Mouse (Mus musculus) left cerebral cortex, postnatal 4 days (tissue): ENCODE results near the gene Steap4. TPM values are rescaled to one million over a fixed set of nuclear protein-coding genes. Genes with fewer than 3 reads are reported as not detected.
"Not testable (repeated sequence)": the region's sequence is repeated elsewhere in the genome, so short reads cannot be mapped to it uniquely, and the experiment has no call there.

Source experiments
- DNase-seq: peaks from one replicate; pipeline ENCODE4 v3.0.0-alpha.2; 2022
- intact Hi-C: fragments of 180-260 bp; cut with DNase I; formaldehyde crosslinking; loops from one replicate; pipeline ENCODE4 v1.15.1; 2025
- total RNA-seq, 2 experiments: library from RNA; stranded (reverse); gene quantifications; 2 replicates each; pipeline ENCODE4 v1.2.3; 2021

Gene Steap4
- total RNA-seq, 2 experiments from 2014 or later: 0.22 to 0.24 TPM

DNA sequence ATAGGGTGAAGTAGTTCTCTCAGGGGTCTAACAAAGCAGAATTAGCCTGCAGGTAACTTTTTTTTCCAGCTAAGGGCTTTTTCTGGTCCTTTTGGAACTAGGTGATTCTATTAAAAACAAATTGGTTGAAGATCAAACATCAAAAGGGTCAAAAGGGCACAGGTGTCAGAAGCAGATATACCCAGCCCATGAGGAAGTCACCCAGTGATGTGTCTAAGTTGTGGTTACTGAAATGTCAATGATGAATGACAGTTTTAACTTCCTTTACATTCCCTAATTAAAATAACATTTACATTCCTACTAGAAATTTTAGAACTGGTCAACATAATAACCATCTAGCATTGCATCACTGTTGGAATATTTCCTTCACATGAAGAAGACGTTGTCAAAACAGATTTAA lies 27.7 kb downstream of the Steap4 start:
- intact Hi-C loops: no loop called here
- DNase-seq: no peak

DNA sequence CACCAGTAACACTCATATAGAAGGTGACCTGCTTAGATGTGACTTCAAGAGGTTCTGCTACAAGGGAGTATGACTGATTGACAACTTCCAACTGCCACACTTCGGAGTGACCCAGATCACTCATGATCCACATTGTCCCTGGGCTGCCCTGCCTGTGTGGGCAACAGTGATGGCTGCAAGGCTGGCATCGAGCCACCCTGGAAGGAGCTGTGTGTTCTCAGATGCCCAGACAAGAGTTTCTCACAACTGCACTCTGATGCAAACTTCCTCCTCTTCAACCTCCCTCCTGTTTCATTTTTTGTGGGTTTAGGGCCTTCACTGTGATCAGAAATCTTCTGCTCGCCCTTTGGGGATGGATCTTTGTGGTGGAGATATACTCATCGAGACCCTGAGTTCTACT lies 28.2 kb downstream of the Steap4 start:
- no peak for DNase-seq
- intact Hi-C loops: no loop called here

DNA sequence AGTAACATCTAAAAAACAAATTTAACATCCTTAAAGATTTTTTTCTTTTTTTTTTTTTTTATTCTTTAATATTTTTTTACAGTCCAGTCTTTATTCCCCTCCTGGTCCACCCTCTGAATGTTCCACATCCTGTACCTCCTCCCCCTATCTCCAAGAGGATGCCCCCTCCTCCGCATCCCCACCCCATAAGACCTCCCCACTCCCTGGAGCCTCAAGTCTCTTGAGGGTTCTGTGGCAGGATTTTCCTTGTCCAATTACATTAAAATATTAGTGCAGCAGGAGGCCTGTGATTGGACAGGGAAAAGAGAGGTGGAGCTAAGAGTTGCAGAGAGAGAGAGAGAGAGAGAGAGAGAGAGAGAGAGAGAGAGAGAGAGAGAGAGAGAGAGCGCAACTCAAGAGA lies 31.4 kb downstream of the Steap4 start:
- DNase-seq, intact Hi-C loops: not testable (repeated sequence)

DNA sequence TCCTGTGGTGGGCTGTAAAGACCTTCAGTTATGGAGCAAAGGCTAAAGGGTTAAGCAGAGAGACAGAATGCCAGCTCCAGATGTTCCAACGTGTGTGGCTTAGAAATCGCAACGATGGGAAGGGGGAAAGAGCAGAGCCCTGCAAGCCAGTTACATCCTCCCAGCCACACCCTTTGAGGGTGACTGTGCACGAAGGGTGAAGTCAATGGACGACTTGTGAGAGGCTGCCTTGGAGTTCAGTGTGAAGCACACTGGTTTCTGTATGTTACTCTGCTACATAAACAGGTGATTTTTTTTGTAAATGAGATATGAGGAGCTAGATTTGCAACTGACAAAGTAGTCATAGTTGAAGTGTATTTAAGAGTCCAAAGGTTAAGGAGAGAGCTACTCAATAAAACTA lies 33.5 kb downstream of the Steap4 start:
- intact Hi-C loops: no loop called here
- no peak for DNase-seq

DNA sequence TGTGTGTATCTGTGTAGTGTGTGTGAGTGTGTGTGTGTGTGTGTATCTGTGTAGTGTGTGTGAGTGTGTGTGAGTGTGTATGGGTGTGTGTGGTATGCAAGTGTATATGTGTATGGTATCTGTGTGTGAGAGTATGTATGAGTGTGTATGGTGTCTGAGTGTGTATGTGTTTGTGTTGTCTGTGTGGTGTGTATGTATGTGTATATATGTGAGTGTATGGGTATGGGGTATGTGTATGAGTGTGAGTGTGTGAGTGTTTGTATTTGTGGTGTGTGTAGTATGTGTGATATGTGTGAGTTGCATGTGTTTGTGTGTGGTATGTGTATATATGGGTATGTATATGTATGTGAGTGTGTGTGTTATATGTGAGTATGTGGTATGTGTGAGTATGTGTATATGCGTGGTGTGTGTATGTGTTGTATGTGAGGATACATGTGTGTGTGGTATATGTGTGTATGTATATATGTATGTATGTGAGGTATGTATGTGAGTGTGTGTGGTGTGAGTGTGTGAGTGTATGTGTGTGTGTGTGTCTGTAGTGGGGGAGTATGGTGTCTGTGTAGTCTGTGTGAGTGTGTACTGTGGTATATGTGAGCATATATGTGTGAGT lies 35.1 kb downstream of the Steap4 start:
- intact Hi-C loops: no loop called here
- no peak for DNase-seq

DNA sequence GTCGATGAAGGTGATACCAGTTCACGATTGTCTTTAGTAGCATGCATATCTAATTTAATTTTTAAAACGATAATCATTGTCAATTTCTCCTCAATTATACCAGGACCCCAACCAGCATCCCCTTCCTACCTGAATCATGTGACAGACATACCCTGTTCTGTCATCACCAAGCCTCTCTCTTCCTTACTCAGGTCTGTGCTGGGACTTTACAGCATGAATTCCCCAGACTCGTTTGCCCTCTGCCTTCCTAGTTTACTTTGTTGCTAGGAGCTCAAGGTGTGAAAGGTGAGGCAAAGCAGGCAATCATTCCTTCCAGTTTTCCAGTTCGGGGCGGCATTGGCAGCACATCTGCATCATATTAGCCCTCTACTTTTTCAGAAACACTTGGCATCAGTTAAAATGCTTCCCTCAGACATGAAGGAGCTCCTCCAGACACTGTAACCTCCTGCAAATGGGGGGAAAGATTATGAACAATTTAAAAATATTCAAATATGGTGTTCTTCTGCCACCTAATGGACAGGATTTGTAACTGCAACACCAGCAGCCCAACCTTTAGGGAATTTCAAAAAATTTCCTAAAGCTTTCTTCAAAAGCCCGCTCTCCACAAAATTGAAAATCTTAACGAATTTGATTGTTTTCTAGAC lies 36.3 kb downstream of the Steap4 start:
- intact Hi-C loops: no loop called here

DNA sequence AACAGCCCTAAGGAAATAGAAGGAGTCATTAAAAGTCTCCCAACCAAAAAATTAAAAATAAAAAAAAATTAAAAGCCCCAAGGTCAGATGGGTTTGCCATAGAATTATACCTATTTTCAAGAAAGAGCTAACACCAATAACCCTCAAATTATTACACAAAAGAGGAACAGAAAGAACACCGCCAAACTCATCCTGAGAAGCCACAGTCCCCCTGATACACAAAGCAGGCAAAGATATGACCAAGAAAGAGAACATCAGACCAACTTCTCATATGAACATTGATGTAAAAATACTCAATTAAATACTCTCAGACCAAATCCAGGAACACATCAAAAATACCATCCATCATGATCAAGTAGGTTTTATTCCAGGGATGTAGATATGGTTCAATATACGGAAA lies 36.8 kb downstream of the Steap4 start:
- intact Hi-C loops: no loop called here
- no peak for DNase-seq

More for the DNA sequence above, 36.3 kb downstream of the Steap4 start:
- DNase-seq: no peak

DNA sequence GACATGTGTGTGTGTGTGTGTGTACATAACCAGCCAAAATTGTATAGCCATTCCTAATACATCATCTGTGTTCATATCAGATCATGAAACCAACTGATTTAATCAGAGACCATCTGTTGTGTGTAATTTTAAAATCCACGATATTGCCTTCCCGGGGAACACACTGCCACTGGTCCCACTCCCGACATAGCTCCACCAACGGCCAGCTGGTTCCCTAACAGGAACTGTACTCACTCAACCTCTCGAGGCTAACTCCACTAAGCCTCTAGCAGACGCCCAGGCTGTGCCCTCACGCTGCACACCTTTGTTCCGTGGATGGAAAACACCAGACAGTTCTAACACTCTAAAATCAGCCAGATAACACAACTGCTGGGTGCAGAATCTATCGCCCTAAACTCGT lies 40.2 kb downstream of the Steap4 start:
- intact Hi-C loops: no loop called here
- no peak for DNase-seq

DNA sequence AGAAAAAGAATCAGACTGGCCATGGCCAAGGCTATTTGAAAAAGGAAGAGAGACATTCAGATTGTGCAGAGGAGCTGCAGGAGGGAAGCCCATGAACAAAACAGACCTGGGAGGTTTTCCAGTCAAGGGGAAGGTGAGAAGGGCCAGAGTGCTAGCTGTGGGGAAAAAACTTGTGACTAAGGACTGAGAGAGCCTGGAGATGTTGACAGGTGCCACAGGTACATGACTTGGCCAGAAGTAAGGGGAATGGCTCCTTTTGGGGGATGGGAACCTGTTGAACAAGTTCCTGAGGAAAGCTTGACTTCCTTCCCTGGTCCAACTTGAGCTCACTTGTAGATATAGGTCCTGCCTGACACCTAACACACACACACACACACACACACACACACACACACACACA lies 42.6 kb downstream of the Steap4 start:
- no peak for DNase-seq
- intact Hi-C loops: no loop called here

DNA sequence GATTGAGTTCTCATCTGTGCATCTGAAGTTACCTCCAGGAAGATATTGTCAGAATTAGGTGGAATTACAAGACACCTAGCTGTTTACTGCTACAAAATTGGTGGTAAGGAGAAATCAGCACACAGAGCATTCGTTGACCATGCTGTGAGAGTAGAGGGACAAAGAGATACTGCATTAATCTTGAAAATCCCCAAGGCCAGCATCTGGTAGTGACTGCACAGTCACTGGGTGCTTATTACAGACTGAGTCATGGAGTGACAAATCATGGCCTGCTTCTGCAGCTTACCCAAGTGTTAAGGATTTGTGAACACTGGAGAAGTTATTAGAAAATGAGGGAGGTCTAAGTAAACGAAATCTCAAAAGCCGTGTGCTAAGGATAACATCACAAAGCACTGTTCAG lies 53.0 kb downstream of the Steap4 start:
- intact Hi-C loops: no loop called here
- DNase-seq: no peak

Other genes with a start within 250 kb of the Steap4 start
- gene Sri, start 85.6 kb downstream of the Steap4 start, total RNA-seq: 100 to 1,000 TPM; 119 to 122 TPM